Mouse (Mus musculus) limb, embryonic 11.5 days (tissue): ENCODE data around the gene Fam193a. TPM values are rescaled to one million over a fixed set of nuclear protein-coding genes. Genes with fewer than 3 reads are reported as not detected.

Experiments
- ATAC-seq: fragments of 200-750 bp; cut with Nextera tagmentation; 2 replicates; pipeline ENCODE4 v1.8.0; 2017; ENCODE audit warnings: low read depth; ENCODE audit not compliant: insufficient number of reproducible peaks, low FRiP score, low TSS enrichment
- DNase-seq: peaks from one replicate; pipeline ENCODE4 v3.0.0-alpha.2; 2015; ENCODE audit warnings: low spot score
- H3K27ac ChIP-seq: fragments of 300-500 bp; sonication (generic); replicated peaks from 2 replicates; pipeline ENCODE4 v1.5.1; 2014; ENCODE audit warnings: low read depth, mild to moderate bottlenecking, low read length
- H3K27me3 ChIP-seq: fragments of 300-500 bp; sonication (generic); 2 replicates; pipeline ENCODE4 v1.6.1; 2014; ENCODE audit warnings: mild to moderate bottlenecking, low read length, mixed read lengths; ENCODE audit not compliant: control insufficient read depth, insufficient read depth
- H3K36me3 ChIP-seq: fragments of 300-500 bp; sonication (generic); 2 replicates; pipeline ENCODE4 v1.6.1; 2014; ENCODE audit warnings: mild to moderate bottlenecking, low read length, moderate library complexity, mixed read lengths; ENCODE audit not compliant: control insufficient read depth, insufficient read depth
- H3K4me1 ChIP-seq: fragments of 300-500 bp; sonication (generic); 2 replicates; pipeline ENCODE4 v1.6.1; 2014; ENCODE audit warnings: low read length, mixed read lengths; ENCODE audit not compliant: control insufficient read depth, insufficient read depth
- H3K4me2 ChIP-seq: fragments of 300-500 bp; sonication (generic); 2 replicates; pipeline ENCODE4 v1.6.1; 2014; ENCODE audit warnings: low read depth, mild to moderate bottlenecking, moderate library complexity; ENCODE audit not compliant: severe bottlenecking
- H3K4me3 ChIP-seq: fragments of 300-500 bp; sonication (generic); 2 replicates; pipeline ENCODE4 v1.5.1; 2014; ENCODE audit warnings: low read depth, low read length
- H3K9ac ChIP-seq: fragments of 300-500 bp; sonication (generic); 2 replicates; pipeline ENCODE4 v1.6.1; 2014; ENCODE audit warnings: mild to moderate bottlenecking, low read length
- H3K9me3 ChIP-seq: fragments of 300-500 bp; sonication (generic); 2 replicates; pipeline ENCODE4 v1.6.1; 2016; ENCODE audit warnings: low read length; ENCODE audit not compliant: control insufficient read depth
- WGBS: fragments of 180-500 bp; shearing (Covaris S2); extraction: QIAGEN DNeasy Blood & Tissue Kit; methylation state at CpG from one replicate; pipeline ENCODE4 v1.1.7; 2014; 5-methylcytosine and 5-hydroxymethylcytosine counted together
- polyA plus RNA-seq: library from polyadenylated mRNA; unstranded; fragments of >200 nt; fragmentation: Nextera tagmentation; extraction: Ambion mirVana; gene quantifications from 2 replicates; pipeline ENCODE4 v1.2.1, GENCODE M21; 2014

Gene Fam193a
- polyA plus RNA-seq, 1 experiment from 2014 or later, result 15.3 TPM

DNA sequence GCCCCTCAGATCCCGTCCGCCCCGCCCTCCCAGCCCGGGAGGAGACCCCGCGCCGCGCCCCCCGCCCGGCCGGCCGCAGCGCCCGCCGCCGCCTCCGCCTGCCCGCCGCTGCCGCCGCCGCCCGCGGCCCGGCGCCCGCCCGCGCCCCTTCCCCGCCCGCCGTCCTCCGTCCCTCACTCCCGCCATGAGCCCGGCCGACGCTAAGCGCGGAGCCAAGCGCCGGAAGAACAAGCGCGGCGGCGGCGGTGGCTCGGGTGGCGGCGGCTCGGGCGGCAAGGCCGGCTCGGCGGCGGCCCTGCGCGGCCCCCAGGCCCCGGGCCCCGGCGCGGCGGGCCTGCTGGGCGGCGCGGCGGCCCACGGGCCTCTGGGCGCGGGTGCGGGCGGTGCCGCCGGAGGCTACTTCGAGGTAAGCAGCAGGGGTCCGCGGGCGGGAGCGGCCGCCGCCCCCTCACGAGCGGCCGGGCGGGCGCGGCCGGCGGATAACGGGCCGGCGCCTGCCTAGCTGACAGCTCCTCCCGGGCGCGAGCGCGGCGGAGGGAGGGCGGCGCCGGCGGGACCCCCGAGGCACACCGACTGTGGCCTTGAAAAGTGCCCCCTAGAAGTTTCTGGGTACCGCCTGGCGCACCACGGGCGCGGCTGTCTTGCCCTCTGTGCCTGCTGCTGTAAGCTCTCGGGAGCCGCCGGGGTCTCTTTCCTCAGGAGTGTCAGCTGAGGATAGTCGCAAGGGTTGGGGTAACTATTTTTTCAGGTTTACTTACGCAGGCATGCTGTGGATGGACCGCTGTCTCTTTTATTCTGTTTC, 490 bp downstream of the Fam193a start:
- 3% methylated on average over 43 of the region's 114 CpGs for WGBS
- peak; percentile 54 for DNase-seq

GRCm38 (mm10) chr5:34370840-34371239, 1.1 kb downstream of the Fam193a start:
- peak overlapping the region; percentile 79 for H3K4me3 ChIP-seq
- H3K36me3 ChIP-seq, result no peaks in the 10 kb centered on the region
- no peaks in the 10 kb centered on the region for H3K27me3 ChIP-seq
- 0 out of 2 replicates have a peak, but pooled peaks cover 7% of the 10 kb centered on the region for H3K4me1 ChIP-seq
- H3K27ac ChIP-seq, result no peak overlapping the region
- peak overlapping the region; percentile 54 for H3K4me2 ChIP-seq
- DNase-seq (no peak), ATAC-seq (no peak)
- 39% methylated on average over 8 of the region's 8 CpGs for WGBS
- H3K9ac ChIP-seq, result peak overlapping the region; percentile 96
- no peaks in the 10 kb centered on the region for H3K9me3 ChIP-seq

More for the DNA sequence above, 490 bp downstream of the Fam193a start:
- Histone ChIP-seq H3K4me2 (peak overlapping the region; percentile 54), H3K9ac (peak overlapping the region; percentile 96), H3K27me3 (no peaks in the 10 kb centered on the region), H3K9me3 (no peaks in the 10 kb centered on the region), H3K36me3 (no peaks in the 10 kb centered on the region), H3K27ac (peak overlapping the region; percentile 84), H3K4me1 (0 out of 2 replicates have a peak, but pooled peaks cover 7% of the 10 kb centered on the region), H3K4me3 (peak overlapping the region; percentile 79)
- no peak for ATAC-seq

GRCm38 (mm10) chr5:34372141-34372540, 2.4 kb downstream of the Fam193a start:
- Histone ChIP-seq H3K36me3 (no peaks in the 10 kb centered on the region), H3K27ac (no peak overlapping the region), H3K9me3 (no peaks in the 10 kb centered on the region), H3K27me3 (no peaks in the 10 kb centered on the region), H3K4me3 (no peak overlapping the region), H3K4me2 (no peak overlapping the region), H3K4me1 (0 out of 2 replicates have a peak, but pooled peaks cover 7% of the 10 kb centered on the region), H3K9ac (no peak overlapping the region)
- ATAC-seq (no peak), DNase-seq (no peak)

DNA sequence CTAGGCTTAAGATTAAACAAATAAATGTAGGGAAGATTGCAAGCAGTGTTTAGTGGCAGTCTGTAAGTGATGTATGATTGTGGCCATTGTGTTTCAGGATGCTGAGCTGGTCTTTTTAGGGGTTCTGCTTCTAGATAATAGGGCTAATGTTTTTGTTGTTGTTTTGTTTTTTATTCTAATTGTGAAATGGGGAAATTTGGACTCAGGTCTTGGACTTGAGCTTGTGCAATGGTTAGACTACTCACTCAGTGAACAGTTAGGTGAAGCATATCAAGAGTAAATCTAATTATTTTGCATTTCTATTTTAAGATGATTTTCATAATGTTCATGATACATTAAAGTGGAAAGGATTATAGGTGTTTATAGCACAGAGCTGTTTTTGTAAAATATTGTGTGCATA, 2.8 kb downstream of the Fam193a start:
- Histone ChIP-seq H3K9me3 (no peaks in the 10 kb centered on the region), H3K4me1 (0 out of 2 replicates have a peak, but pooled peaks cover 7% of the 10 kb centered on the region)
- no peak for DNase-seq

DNA sequence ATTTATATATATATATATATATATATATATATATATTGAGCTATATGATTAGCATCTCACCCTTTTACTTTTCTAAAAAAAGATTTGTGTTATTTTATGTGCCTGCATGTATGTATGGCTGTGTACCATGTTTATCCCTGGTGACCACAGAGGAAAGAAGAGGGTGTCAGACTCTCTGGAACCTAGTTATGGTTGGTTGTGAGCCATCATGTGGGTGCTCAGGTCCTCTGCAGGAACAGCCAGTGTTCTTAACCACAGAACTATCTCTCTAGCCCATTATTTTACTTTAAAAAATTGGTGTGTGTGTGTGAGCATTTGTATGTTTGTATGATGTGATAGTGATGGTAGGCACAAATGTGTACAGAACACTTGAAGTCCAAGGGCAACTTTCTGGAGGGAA, 9.1 kb downstream of the Fam193a start:
- no peak overlapping the region for H3K4me2 ChIP-seq
- H3K27me3 ChIP-seq, result no peaks in the 10 kb centered on the region
- H3K9me3 ChIP-seq, result no peaks in the 10 kb centered on the region
- no peaks in the 10 kb centered on the region for H3K4me1 ChIP-seq
- ATAC-seq (no peak), DNase-seq (no peak)
- no peak overlapping the region for H3K4me3 ChIP-seq
- no peaks in the 10 kb centered on the region for H3K36me3 ChIP-seq
- H3K27ac ChIP-seq, result no peak overlapping the region
- H3K9ac ChIP-seq, result no peak overlapping the region

More for the DNA sequence above, 2.8 kb downstream of the Fam193a start:
- Histone ChIP-seq H3K27ac (no peak overlapping the region), H3K9ac (no peak overlapping the region), H3K4me3 (no peak overlapping the region), H3K27me3 (no peaks in the 10 kb centered on the region), H3K4me2 (no peak overlapping the region), H3K36me3 (no peaks in the 10 kb centered on the region)
- ATAC-seq, result no peak

DNA sequence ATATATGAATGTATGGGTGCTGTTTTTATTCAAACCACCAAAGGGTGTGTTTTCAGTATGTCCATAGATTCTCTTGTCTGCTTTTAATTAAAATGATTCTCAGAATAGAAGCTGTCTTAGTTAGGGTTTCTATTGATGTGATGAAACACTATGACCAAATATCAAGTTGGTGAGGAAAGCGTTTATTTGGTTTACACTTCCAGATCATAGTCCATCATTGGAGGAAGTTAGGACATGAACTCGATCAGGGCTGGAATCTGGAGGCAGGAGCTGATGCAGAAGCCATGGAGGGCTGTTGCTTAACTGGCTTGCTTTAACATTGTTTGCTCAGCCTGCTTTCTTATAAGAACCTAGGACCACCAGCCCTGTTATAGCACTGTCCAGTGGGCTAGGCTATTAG, 12.0 kb downstream of the Fam193a start:
- peaks cover 2% of the 10 kb centered on the region; the same call in 1 of the 2 replicates for H3K36me3 ChIP-seq
- DNase-seq (no peak), ATAC-seq (no peak)
- H3K4me3 ChIP-seq, result no peak overlapping the region
- no peaks in the 10 kb centered on the region for H3K4me1 ChIP-seq
- H3K27me3 ChIP-seq, result no peaks in the 10 kb centered on the region
- H3K27ac ChIP-seq, result no peak overlapping the region
- H3K9ac ChIP-seq, result no peak overlapping the region
- H3K4me2 ChIP-seq, result no peak overlapping the region
- no peaks in the 10 kb centered on the region for H3K9me3 ChIP-seq
- 98% methylated on average over 2 of the region's 2 CpGs for WGBS

DNA sequence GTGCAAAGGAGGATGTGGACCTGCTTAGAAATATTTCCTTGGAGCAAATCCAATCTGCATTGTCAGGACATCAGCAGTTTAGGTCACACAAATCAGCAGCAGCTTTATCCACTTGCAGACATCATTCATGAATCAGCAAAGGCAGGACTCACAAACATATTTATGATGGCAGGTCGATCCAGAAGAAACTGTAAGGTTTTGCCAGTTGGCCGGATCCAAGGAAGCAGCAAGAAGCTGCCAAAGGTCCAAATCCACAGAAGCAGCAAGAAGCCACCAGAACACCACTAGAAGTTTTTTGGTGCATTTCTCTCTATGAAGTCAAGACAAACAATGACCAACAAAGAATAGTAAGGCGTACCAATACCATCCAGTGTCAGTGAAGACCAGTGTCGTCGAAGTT, 15.9 kb downstream of the Fam193a start:
- Histone ChIP-seq H3K9ac (no peak overlapping the region), H3K4me3 (no peak overlapping the region), H3K27me3 (no peaks in the 10 kb centered on the region), H3K27ac (no peak overlapping the region), H3K4me2 (no peak overlapping the region), H3K9me3 (no peaks in the 10 kb centered on the region), H3K4me1 (no peaks in the 10 kb centered on the region), H3K36me3 (peaks cover 2% of the 10 kb centered on the region; the same call in 1 of the 2 replicates)
- DNase-seq (no peak), ATAC-seq (no peak)
- 98% methylated on average over 5 of the region's 5 CpGs for WGBS

DNA sequence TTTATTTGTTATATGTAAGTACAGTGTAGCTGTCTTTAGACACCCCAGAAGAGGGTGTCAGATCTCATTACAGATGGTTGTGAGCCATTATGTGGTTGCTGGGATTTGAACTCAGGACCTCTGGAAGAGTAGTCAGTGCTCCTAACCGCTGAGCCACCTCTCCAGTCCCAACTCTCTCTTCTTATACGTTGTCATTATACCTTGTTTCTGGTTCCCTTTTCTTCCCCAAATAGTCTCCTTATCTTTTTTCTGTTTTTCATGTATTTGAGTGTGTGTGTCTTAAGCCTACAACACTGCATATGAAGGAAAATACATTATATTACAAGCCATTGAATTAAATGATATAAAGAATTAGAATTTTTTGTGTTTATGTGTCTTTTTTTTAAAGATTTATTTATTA, 17.0 kb downstream of the Fam193a start:
- no peak overlapping the region for H3K4me2 ChIP-seq
- no peak overlapping the region for H3K27ac ChIP-seq
- DNase-seq (no peak), ATAC-seq (no peak)
- peaks cover 2% of the 10 kb centered on the region; the same call in 1 of the 2 replicates for H3K36me3 ChIP-seq
- no peaks in the 10 kb centered on the region for H3K4me1 ChIP-seq
- H3K4me3 ChIP-seq, result no peak overlapping the region
- H3K27me3 ChIP-seq, result no peaks in the 10 kb centered on the region
- H3K9ac ChIP-seq, result no peak overlapping the region
- no peaks in the 10 kb centered on the region for H3K9me3 ChIP-seq
- 95% methylated on average over 2 of the region's 2 CpGs for WGBS
